Mouse (Mus musculus) C3H10T1/2 (cell line): ENCODE measurements around the gene Poln. TPM values are rescaled to one million over a fixed set of nuclear protein-coding genes. Genes with fewer than 3 reads are reported as not detected.

Source experiments
- polyA plus RNA-seq, 2 experiments: library from polyadenylated mRNA; unstranded; fragments of >200 nt; fragmentation: generic; extraction: Trizol; gene quantifications; one replicate each; pipeline ENCODE4 v1.2.1; 2012; ENCODE audit warnings: missing spikeins in 2 of 2

Gene Poln
- polyA plus RNA-seq = 1 to 10 TPM in 1 of 2 experiments, under 1 TPM in 1; 0.13 to 1.1 TPM

GRCm38 (mm10) chr5:34168950-34169891 is at the start of gene Poln, which contains the start of gene Haus3:
Poln (minus strand) TSS chr5:34169448.
Haus3 (minus strand) TSS chr5:34169527.

GRCm38 (mm10) chr5:34187601-34188316 is 18.5 kb upstream of the Poln start, which contains the start of gene Mxd4:
Mxd4 (minus strand) TSS chr5:34187720.

GRCm38 (mm10) chr5:33995843-33996693 is 173.2 kb downstream of the Poln start, which contains the start of gene Nat8l:
Nat8l (plus strand) TSS chr5:33995984.

GRCm38 (mm10) chr5:33983309-33984121 is 185.7 kb downstream of the Poln start, which contains the start of gene Gm1673:
Gm1673 (plus strand) TSS chr5:33983433.

Other genes starting within 250 kb of the Poln start
- 10 to 100 TPM; 12.0 to 20.6 TPM for gene Nelfa, start 233.0 kb downstream of the Poln start, polyA plus RNA-seq
- 100 to 1,000 TPM in 1 of 2 experiments, 10 to 100 TPM in 1; 61.9 to 152 TPM for gene Gm1673, start 186.0 kb downstream of the Poln start, polyA plus RNA-seq
- gene Nat8l, start 173.5 kb downstream of the Poln start, polyA plus RNA-seq = under 1 TPM in 1 of 2 experiments, not detected in 1; 0.01 TPM
- gene Haus3, start 79 bp upstream of the Poln start, polyA plus RNA-seq = 1 to 10 TPM in 1 of 2 experiments, under 1 TPM in 1; 0.87 to 2.6 TPM
- 100 to 1,000 TPM in 1 of 2 experiments, 10 to 100 TPM in 1; 22.3 to 155 TPM for gene Mxd4, start 18.3 kb upstream of the Poln start, polyA plus RNA-seq
- gene Zfyve28, start 119.0 kb upstream of the Poln start, polyA plus RNA-seq = under 1 TPM in 1 of 2 experiments, not detected in 1; 0.08 TPM
- not detected for gene Cfap99, start 119.2 kb upstream of the Poln start, polyA plus RNA-seq
- 10 to 100 TPM; 10.8 to 43.7 TPM for gene Rnf4, start 166.8 kb upstream of the Poln start, polyA plus RNA-seq
- gene Fam193a, start 200.5 kb upstream of the Poln start, polyA plus RNA-seq = 10 to 100 TPM in 1 of 2 experiments, 1 to 10 TPM in 1; 4.9 to 23.1 TPM